Mouse (Mus musculus): ENCODE data around the gene Emx2.

Emx2 gene

GRCm38 (mm10) chr19:59468065-59468810 is 10.1 kb downstream of the Emx2 start:
- no peak for TF ChIP-seq GATA4 (IDR thresholded peaks at IDR 0.05; ENCODE audit: insufficient replicate concordance, low read length)

- no peak for TF ChIP-seq GATA4 (IDR thresholded peaks at IDR 0.05; ENCODE audit: insufficient replicate concordance, low read length)
Measured at GRCm38 (mm10) chr19:59469035-59469949, 11.1 kb downstream of the Emx2 start.

DNA sequence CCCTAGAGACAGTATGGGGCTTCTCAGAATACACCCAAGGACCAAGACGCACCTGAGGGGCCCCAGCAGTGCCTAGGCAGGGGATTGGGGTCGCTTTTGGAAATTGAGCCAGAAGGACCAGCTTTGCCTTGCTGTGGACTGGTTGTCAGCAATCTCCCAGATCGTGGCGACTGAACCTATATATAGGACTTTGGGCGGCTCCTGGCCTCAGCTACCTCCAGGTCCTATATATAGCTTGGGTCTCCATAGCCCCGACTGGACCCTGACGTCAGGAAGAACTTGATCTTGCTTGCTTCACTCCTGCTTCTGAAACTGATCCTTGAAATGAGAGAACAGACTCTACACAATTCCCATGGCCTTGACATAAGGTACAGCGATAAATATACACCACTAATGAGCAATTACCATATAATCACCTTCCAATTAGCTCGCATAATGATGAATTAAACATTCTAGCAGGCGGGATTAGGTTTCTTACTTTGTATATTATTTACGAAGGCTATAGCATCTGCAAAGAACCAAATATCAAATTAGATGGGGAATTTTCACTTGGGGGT is 12.0 kb downstream of the Emx2 start:
- TF ChIP-seq GATA4 (IDR thresholded peaks at IDR 0.05; ENCODE audit: insufficient replicate concordance, low read length) = no peak

DNA sequence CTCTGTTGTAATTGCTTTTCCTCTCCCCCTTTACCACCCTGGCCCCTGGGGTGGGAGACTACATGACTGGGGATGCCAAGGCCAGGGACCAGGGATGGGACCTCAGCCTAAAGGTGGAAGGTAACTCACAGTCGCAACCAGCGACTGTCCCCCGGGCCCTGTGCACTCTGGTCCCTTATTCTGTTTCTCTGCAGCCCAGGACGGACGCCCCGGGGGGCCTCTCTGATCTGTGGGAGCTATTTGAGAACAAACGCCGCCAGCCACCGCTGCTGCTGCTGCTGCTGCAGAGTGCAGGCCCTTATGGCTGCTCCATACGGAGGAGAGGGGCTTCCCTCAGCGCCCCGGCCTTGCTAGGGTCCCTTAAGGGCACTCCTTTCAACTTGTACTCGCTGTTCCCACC is 12.7 kb downstream of the Emx2 start:
- TF ChIP-seq GATA4 (IDR thresholded peaks at IDR 0.05; ENCODE audit: insufficient replicate concordance, low read length) = no peak

GRCm38 (mm10) chr19:59472844-59473243 is 14.7 kb downstream of the Emx2 start:
- TF ChIP-seq GATA4 (IDR thresholded peaks at IDR 0.05; ENCODE audit: insufficient replicate concordance, low read length) = no peak

DNA sequence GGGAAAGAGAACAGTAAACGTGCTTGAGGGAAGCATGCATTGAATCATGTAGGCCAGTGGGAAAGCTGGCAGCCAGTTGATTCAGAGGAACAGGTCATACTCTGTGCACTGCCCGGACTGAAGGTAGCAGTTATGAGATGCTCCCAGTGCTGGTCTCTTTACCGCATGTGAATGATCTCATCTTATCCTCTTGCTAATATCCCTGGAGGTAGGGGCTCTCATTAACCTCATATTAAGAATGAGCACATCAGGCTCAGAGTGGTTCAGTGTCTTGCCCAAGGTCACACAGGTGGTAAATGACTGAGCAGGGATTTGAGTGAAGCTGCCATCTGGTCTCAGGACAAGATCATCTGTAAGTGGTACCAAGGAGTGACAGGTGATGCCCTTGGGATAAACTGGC is 21.7 kb downstream of the Emx2 start:
- TF ChIP-seq GATA4 (IDR thresholded peaks at IDR 0.05; ENCODE audit: insufficient replicate concordance, low read length) = no peak

DNA sequence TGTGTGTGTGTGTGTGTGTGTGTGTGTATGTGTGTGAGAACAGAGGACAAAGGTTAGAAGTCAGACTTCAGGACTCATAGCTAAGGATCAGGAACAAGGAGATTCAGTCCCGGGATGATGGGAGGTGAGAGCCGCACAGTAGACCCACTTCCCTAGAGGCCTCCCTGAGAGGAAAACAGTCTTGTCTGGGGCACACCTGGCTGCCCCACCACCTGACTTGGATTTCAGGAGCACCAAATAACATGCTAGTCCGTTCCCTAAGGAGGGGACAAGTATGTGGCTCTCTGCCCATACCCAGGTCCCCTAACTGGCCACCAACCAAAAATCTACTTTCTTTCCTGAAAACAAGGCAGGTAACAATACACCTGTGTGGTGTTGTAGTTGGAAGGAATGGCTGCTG is 22.4 kb downstream of the Emx2 start:
- TF ChIP-seq GATA4 (IDR thresholded peaks at IDR 0.05; ENCODE audit: insufficient replicate concordance, low read length) = no peak

GRCm38 (mm10) chr19:59492258-59492657 is 34.1 kb downstream of the Emx2 start:
- TF ChIP-seq GATA4 (IDR thresholded peaks at IDR 0.05; ENCODE audit: insufficient replicate concordance, low read length) = no peak

DNA sequence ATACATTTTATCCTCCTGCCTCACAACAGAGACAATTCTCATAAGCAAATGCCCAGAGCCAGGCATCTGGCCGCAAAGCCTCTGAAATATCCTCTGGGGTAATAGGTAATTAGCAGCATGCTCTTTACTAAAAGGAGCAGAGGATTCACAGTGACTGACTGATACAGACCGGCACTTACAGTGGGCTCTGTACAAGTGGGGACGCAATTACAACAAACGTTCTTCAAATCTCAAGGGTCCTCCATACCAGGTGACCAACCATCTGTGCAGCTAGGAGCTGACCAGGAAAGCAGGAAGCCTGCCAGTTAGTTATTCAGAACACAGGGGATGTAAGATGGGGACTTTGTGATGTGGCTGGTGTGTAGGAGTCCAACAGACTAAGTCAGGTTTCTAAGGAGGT is 38.7 kb downstream of the Emx2 start:
- TF ChIP-seq GATA4 (IDR thresholded peaks at IDR 0.05; ENCODE audit: insufficient replicate concordance, low read length) = no peak

DNA sequence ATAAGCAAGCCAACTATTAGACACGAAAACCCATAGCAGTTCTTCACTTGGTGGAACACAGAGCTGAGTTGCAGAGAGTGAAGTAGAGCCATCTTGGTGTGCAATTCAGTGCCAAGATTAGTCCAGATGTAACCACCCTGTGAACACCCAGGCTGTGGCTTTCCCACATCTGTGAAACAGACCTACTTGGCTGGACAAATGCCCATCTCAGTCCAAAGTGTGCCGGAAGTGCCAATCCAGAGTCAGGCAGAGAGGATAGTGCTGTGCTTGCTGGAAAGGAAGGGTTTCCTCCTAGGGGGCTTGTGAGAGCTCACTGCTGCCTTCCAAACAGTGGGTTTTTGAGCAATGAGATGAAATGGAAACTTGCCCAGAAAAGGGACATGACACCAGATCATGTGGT is 50.7 kb downstream of the Emx2 start:
- no peak for TF ChIP-seq GATA4 (IDR thresholded peaks at IDR 0.05; ENCODE audit: insufficient replicate concordance, low read length)

DNA sequence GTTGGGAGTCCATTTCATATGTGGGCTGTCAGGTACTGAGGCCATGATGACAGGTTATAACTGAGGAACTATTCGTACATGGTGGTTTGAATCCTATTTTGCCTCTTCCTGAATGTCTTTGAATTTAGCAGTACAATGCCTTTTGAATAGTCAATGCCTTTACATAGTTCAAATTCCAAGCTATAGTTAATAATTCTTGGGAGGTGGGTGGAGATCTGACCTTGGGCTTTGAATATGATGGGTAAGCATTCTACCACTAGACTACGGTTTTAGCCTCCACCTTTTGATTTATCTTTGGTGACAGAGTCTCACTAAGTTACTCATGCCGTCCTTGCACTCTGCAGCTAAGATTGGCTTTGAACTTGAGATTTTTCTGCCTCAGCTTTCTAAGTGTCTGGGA is 55.0 kb downstream of the Emx2 start:
- TF ChIP-seq GATA4 (IDR thresholded peaks at IDR 0.05; ENCODE audit: insufficient replicate concordance, low read length) = no peak
